Mouse (Mus musculus) liver, adult 10 weeks (tissue): Measurements from ENCODE around the gene Irf9. TPM values are rescaled to one million over a fixed set of nuclear protein-coding genes. Genes with fewer than 3 reads are reported as not detected.

ENCODE experiments used
- polyA plus RNA-seq: library from polyadenylated mRNA; stranded (reverse); fragments of 350-450 nt; fragmentation: Illumina TruSeq; extraction: RNeasy Lipid Tissue Mini Kit (QIAGEN cat#74804); gene quantifications from one replicate; pipeline ENCODE4 v1.2.3, GENCODE M21; 2014; ENCODE audit warnings: low read depth, low replicate concordance

The Irf9 gene
- polyA plus RNA-seq, result 28.2 TPM

GRCm38 (mm10) chr14:55603271-55603632 lies at the start of gene Irf9:
Gene Irf9, plus strand, starts transcription at chr14:55603571.

GRCm38 (mm10) chr14:55559799-55560201 lies 43.6 kb upstream of the Irf9 start, which contains the start of gene Dcaf11:
Gene Dcaf11, plus strand, starts transcription at chr14:55560006.

GRCm38 (mm10) chr14:55560202-55561073 lies 42.9 kb upstream of the Irf9 start, which contains the start of gene A730061H03Rik:
Gene A730061H03Rik, minus strand, starts transcription at chr14:55560406.

GRCm38 (mm10) chr14:55575302-55575701 lies 28.1 kb upstream of the Irf9 start, which contains the start of gene Fitm1:
Gene Fitm1, plus strand, starts transcription at chr14:55575617.

GRCm38 (mm10) chr14:55577871-55578667 lies 25.3 kb upstream of the Irf9 start, which contains the start of gene Psme1:
Gene Psme1, plus strand, starts transcription at chr14:55578123.

GRCm38 (mm10) chr14:55584702-55585565 lies 18.4 kb upstream of the Irf9 start, which contains the start of gene Emc9:
Gene Emc9, minus strand, starts transcription at chr14:55585302.

GRCm38 (mm10) chr14:55590748-55591330 lies 12.5 kb upstream of the Irf9 start, which contains the start of gene Psme2:
Gene Psme2, minus strand, starts transcription at chr14:55591113.

GRCm38 (mm10) chr14:55591331-55591891 lies 12.0 kb upstream of the Irf9 start, which contains the start of gene Rnf31:
Gene Rnf31, plus strand, starts transcription at chr14:55591708.

GRCm38 (mm10) chr14:55617822-55618221 lies 14.5 kb downstream of the Irf9 start, which contains the start of gene Rec8:
Gene Rec8, plus strand, starts transcription at chr14:55618037.

GRCm38 (mm10) chr14:55635523-55636007 lies 32.2 kb downstream of the Irf9 start, which contains the start of gene Ipo4:
Gene Ipo4, minus strand, starts transcription at chr14:55635957.

GRCm38 (mm10) chr14:55637795-55638194 lies 34.4 kb downstream of the Irf9 start, which contains the start of gene Gm49378:
Gene Gm49378, minus strand, starts transcription at chr14:55637895.

GRCm38 (mm10) chr14:55643060-55643907 lies 39.9 kb downstream of the Irf9 start, which contains the start of gene Tm9sf1:
Gene Tm9sf1, minus strand, starts transcription at chr14:55643806.

GRCm38 (mm10) chr14:55649884-55650283 lies 46.5 kb downstream of the Irf9 start, which contains the start of gene Tssk4:
Gene Tssk4, plus strand, starts transcription at chr14:55650184.

Other genes starting within 250 kb of the Irf9 start
- gene Dhrs4, start 124.8 kb upstream of the Irf9 start, polyA plus RNA-seq, result 110 TPM
- not detected for gene Carmil3, start 112.9 kb upstream of the Irf9 start, polyA plus RNA-seq
- gene Cpne6, start 93.1 kb upstream of the Irf9 start, polyA plus RNA-seq, result not detected
- not detected for gene Nrl, start 78.6 kb upstream of the Irf9 start, polyA plus RNA-seq
- gene Pck2, start 63.3 kb upstream of the Irf9 start, polyA plus RNA-seq, result 0.24 TPM
- 82.7 TPM for gene Dcaf11, start 43.6 kb upstream of the Irf9 start, polyA plus RNA-seq
- not detected for gene A730061H03Rik, start 43.2 kb upstream of the Irf9 start, polyA plus RNA-seq
- gene Fitm1, start 28.0 kb upstream of the Irf9 start, polyA plus RNA-seq, result 0.87 TPM
- gene Psme1, start 25.4 kb upstream of the Irf9 start, polyA plus RNA-seq, result 149 TPM
- 9.1 TPM for gene Emc9, start 18.3 kb upstream of the Irf9 start, polyA plus RNA-seq
- gene Psme2, start 12.5 kb upstream of the Irf9 start, polyA plus RNA-seq, result 129 TPM
- gene Rnf31, start 11.9 kb upstream of the Irf9 start, polyA plus RNA-seq, result 3.8 TPM
- 0.24 TPM for gene Rec8, start 14.5 kb downstream of the Irf9 start, polyA plus RNA-seq
- 5.0 TPM for gene Ipo4, start 32.4 kb downstream of the Irf9 start, polyA plus RNA-seq
- 0.66 TPM for gene Gm49378, start 34.3 kb downstream of the Irf9 start, polyA plus RNA-seq
- gene Tm9sf1, start 40.2 kb downstream of the Irf9 start, polyA plus RNA-seq, result 26.3 TPM
- gene Tssk4, start 46.6 kb downstream of the Irf9 start, polyA plus RNA-seq, result not detected
- 9.9 TPM for gene Mdp1, start 56.9 kb downstream of the Irf9 start, polyA plus RNA-seq
- 16.3 TPM for gene Gmpr2, start 68.4 kb downstream of the Irf9 start, polyA plus RNA-seq
- gene Nedd8, start 68.6 kb downstream of the Irf9 start, polyA plus RNA-seq, result 75.4 TPM
- gene Tinf2, start 78.2 kb downstream of the Irf9 start, polyA plus RNA-seq, result 4.1 TPM
- 0.66 TPM for gene Tgm1, start 110.4 kb downstream of the Irf9 start, polyA plus RNA-seq
- 1.4 TPM for gene Rabggta, start 118.7 kb downstream of the Irf9 start, polyA plus RNA-seq
- 50.2 TPM for gene Dhrs1, start 142.1 kb downstream of the Irf9 start, polyA plus RNA-seq
- gene Nop9, start 142.1 kb downstream of the Irf9 start, polyA plus RNA-seq, result 5.4 TPM
- 47.4 TPM for gene Cideb, start 154.9 kb downstream of the Irf9 start, polyA plus RNA-seq
- 0.24 TPM for gene Ltb4r2, start 157.9 kb downstream of the Irf9 start, polyA plus RNA-seq
- not detected for gene Ltb4r1, start 162.4 kb downstream of the Irf9 start, polyA plus RNA-seq
- gene Adcy4, start 180.5 kb downstream of the Irf9 start, polyA plus RNA-seq, result 0.58 TPM
- gene Ripk3, start 185.3 kb downstream of the Irf9 start, polyA plus RNA-seq, result 0.53 TPM
- gene Nfatc4, start 219.6 kb downstream of the Irf9 start, polyA plus RNA-seq, result not detected